Mouse (Mus musculus) bone marrow, adult 2 months (tissue): ENCODE measurements at regions not wholly inside any gene's neighbourhood (a gene's known extent, or its start where the extent isn't known, plus 50 kb on each side); places are given as distances from the start of the nearest gene placed in this dataset.

Source experiments
- CTCF ChIP-seq: fragments of 200-500 bp; IDR thresholded peaks from 2 replicates; pipeline ENCODE4 v1.5.1; 2011; ENCODE audit warnings: low read length, control low read depth; ENCODE audit not compliant: control insufficient read depth, insufficient read depth
- POLR2A ChIP-seq: fragments of 200-500 bp; IDR thresholded peaks from 2 replicates; pipeline ENCODE4 v1.6.1; 2011; ENCODE audit warnings: low read depth, mild to moderate bottlenecking, control low read depth, low read length, borderline replicate concordance; ENCODE audit not compliant: control insufficient read depth

DNA sequence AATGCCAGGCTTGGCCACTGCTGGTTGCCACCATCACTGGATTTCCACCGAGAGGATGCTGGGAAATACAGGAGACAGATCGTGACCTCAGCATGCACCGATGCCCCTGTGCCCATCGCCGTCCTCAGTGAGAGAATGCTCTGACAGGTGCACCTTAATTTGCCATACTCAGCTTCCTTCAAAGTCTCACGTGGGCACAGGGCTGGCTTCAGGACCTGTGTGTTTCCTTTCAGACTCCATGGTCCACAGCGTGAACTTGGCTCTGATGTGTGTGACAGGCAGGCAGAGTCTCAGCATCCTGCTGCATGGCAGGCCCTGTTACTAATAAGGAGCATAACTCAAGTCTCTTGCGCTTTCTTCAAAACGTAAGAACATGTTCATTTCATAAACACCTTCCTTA is 246.6 kb downstream of the Agtpbp1 start:
- TF ChIP-seq CTCF (no peak), POLR2A (no peak)
